Mouse (Mus musculus) heart, adult 8-10 months (tissue): ENCODE measurements at regions not wholly inside any gene's neighbourhood (a gene's known extent, or its start where the extent isn't known, plus 50 kb on each side); places are given as distances from the start of the nearest gene placed in this dataset.

Experiments
- DNase-seq: peaks from one replicate; pipeline ENCODE4 v3.0.0; 2022; ENCODE audit warnings: low spot score

DNA sequence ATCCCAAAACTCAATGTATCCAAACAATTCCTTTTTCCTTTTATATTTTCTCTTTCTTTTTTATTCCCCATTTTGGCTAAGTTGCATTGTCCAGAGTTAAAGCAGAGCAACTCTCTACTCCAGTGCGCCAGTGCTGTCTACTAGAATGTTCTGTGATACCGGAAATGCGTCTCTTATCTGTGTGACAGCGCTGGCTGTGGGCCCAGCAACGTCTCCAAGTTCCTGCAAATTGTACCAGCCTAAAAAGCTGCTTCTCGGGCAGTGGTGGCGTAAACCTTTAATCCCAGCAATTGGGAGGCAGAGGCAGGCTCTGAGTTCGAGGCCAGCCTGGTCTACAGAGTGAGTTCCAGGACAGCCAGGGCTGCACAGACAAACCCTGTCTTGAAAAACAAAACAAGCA, 59.4 kb downstream of the Cox18 start:
- peak; percentile 27 for DNase-seq

DNA sequence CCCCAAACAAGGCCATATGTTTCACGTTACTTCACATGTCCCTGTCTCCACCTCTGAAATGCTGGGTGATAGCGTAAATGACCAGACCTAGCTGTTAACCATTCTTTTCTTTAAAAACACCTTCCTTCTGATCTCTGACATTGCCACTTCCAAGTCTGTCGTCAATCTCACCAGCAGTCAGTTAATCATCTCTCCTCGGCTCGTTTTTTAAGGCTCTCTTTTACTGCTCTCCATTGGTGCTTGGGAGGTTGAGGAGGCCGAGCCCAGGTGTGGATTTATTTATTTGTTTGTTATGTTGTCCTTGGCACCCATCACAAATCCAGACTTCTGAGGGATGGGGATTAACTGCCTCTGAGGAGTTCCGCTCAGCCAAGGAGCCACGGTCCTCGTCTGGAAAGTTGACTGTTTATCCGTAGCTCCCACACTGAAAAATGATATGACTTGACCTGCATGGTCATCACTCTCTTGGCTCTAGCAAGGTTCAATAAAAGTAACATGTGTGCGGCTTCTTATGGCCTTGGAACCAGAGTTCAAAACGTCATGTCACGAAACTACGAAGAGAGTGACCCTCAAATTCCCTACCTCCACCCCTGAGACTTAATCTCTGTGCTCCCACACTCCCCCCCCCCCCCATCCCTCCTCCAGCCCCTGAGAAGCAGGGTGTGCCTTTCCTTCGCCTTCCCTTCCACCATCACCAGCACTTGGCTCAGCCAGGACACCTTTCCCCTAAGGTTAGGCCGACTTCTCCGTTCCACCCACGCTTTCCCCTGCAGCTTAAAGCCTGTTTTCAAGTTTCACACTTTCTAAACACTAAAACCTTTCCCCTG, 60.6 kb downstream of the Cox18 start:
- DNase-seq, result no peak

DNA sequence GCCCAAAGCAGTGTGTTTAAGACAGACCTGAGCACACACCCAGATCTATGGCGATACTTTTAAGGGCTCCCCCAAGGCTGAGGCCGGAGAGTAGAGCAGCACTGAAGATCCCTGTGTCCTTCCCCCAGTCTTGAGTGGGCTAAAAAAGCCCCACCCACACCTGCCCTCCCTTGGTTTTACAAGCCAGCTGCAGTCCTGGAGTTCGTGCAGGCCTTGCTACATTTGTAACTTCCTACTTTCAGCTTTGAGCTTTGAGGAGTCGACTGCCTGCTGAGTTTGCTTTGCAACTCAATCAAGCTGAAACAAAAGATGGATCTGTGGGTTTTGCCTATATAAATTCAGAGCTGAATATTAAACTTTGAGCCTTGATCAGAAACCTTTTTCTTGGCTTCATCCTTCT, 63.5 kb downstream of the Cox18 start:
- DNase-seq, result no peak

DNA sequence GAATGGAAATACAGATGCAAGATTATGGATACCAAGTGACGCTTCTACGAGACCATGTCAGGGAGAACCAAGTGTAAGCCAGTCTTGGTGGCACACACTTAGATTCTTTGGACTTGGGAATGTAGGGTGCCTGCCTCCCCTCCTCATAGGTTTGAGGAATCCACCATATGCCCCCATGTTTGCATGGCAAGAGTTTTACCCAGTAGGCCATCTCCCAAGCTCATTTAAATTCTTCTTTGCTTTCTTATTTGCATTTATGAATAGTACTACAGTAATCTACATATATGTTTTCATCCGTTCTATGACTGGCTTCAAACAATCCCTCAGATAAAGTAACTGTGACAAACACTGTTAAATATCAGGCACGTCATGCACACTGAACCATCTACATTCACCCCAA, 67.3 kb downstream of the Cox18 start:
- DNase-seq, result no peak

DNA sequence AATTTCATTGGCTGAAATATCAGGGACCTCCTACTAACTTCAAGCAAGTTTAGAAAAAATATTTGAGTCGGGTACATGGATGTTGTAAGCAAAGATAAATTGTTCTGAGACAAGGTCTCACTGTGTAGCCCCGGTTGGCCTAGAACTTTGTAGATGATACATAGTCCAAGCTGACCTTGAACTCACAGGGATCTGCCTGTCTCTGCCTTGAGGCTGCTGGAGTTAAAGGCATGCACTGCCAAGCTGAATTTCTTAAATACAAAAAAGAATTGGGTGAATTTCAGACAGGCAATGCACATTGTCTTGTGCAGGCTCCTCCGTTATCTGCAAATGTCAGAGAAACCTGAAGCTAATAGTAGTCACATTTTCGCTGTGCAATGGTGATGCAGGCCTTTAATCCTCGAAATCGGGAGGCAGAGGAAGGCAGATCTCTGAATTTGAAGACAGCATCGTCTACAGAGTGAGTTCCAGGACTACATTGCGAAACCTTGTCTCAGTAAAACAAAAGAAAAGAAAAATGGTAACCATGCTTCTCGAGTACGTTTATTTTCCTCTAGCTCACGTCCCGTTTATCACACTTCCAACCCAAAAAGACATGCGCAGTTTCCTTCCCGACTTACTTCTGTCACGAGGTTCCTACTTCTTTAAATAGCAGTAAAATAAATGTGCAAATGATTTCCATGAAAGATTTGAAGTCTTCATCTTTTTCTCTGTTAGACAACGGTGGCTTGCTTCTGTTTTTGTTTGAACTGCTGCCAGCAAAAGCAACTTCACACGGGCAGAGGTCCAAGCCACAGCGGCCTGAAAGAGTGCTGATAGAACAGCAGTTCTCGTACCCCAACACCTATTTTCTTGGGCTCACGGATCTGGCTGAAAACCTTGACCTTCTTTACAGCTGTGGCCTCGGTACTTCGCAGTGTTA, 73.9 kb downstream of the Cox18 start:
- DNase-seq, result no peak

DNA sequence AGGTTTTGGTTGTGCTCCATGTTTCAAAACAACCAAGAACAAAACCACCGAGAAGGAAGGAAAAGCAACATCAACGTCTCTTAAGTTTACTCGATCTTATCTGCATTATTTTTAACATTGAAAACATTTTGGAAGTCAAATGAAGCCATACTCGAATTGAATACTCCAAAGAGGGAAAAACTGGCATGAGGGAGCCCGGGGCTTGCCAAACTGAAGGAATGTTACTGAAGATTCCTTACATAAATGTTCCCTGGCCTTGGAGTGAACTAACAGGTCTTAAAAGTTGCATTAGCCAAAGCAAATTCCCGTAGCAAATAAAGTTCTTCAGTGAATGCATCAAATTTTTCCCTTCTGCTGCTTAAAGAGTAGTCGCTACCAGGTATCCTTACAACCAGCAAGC, 87.8 kb downstream of the Cox18 start:
- no peak for DNase-seq

DNA sequence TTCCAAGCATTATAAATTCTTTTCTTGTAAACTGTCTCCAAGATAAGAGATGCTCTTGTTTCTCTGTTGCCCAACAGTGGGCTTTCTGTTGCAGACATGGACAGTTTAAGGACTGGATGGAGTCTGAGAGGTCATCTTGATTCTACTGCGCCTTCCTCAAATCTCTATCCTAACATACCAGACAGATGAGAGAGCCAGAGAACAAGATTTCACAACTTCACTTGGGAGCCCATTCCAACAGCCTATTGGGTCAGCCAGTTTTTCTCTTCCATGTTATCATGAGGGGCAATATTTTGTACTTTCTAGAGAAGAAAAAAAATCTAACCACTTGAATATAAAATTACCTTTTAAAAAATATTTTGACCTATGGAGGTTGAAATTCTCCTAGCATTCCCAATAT, 116.8 kb downstream of the Cox18 start:
- peak; percentile 36 for DNase-seq

DNA sequence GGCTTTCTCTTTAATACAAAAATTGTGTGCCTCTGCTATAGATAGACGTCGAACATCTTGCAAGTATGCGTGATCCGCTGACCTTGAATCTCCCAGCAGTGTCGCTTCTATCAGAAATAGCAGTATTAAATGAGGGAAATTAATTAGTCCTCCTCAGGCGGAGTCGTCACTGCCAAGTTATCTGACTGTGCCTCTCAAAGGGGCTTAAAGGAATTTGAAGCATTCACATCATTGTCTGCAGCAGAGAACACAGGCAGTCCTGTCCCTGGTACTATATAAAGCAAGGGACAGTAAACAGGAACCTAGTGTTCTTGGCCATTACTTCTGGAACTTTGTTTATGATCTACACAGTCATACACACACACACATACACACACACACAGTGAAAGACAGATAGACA, 119.1 kb downstream of the Cox18 start:
- DNase-seq, result no peak

DNA sequence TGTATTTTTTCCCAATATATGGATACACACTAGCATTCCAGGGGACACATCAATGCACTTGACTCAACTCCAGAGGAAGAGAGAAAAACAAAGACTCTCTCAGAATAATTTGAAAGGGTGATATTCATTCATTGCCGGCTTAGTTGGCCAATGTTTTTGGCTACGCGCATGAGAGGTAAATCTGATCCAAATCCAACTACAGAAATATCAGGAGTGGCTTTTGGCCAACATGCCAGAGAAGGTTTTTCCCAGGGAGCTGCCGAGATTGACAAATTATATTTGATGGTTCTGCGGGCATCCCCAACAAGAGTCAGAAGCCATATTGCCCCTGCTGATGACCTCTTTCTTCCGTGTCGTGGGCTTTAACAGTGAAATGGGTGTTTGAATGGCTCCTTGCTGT, 135.3 kb downstream of the Cox18 start:
- no peak for DNase-seq

DNA sequence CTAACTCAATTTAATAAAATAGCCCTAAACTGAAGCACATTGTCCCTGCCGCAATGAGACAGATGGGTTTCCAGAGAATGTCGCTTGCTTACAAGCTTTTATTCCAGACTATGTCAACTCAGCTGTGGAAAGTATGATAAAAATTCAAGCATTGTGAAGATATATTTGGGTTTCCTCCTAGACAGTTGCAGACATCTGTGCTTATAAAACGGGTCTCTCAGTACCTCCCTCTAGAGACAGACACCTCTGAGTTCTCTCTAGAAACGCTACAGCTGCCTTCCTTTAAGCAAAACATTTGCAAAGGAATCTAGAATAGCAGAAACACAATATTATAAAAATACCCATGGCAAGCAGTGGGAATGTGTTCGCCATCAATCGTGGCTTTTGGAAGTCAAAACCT, 137.3 kb downstream of the Cox18 start:
- DNase-seq, result peak; percentile 27

DNA sequence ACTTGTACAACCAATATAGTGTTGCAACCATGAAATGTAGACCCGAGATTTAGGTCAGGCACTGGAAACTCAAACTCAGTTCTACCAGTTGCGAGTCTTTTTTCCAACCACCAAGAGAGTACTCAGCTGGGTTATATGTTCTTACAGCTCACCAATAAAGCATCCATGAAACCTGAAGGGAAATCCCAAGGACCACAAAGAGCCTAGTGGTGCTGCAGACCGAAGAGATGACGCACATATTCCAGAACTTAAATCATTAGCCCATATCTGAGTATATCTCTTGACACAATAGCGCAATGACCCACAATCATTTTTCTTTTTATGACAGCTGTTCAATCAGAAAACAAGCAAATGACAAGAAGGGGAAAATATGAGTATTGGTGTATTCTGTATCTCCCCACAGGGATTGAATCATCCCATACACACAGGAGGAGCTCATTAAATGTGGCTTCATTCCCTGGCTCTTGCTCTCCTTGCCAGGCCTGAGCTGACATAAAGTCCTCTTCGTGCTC, 146.7 kb downstream of the Cox18 start:
- DNase-seq, result no peak

DNA sequence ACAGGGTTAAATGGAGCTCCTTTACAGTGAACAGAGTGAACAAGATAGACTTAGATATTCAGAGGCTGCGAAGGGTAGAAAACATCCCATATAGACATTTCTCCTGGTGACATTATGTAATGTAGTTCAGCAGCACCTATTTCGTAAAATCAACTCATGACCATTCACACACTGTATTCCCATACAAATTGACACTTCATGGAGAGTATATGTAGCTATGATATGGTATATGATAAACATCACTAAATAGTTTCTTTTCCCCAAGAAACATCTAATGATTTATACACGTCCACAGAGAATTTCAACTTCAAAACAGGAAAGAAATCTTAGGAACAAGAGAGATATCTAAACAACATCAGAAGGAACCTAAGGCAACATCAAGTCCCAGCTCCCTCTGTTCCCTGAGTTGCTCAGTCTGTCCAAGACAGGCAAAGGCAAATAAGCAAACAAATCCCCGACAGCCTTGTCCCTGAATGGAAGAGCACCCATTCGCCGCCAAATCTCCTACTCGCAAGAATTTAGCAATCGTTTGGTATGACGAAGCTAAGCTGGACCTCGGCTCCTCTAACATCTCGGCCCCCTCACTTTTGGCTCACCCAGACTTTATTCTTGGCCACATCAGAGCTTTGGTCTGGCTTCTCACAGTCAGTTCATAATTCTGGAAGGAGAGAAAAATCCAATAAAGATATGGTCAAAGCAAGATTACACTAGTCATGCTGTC, 148.0 kb downstream of the Cox18 start:
- peak; percentile 62 for DNase-seq

DNA sequence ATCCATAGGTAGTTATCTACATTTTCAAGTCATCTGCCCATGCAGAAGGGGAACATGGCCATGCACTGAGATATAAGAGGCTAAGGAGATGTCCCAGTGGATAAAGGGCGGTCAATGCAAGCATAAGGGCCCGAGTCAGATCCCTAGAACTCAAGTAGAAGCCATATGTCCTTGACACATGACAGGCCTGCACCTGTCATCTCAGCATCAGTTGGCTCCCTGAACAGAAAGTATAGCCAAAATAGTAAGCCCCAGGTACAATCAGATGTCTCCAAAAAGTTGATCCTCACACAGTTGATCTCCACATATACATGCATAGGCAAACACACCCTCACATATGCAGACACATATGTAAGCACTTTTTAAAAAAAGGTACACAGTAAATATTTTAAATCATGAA, 152.0 kb downstream of the Cox18 start:
- DNase-seq, result no peak

DNA sequence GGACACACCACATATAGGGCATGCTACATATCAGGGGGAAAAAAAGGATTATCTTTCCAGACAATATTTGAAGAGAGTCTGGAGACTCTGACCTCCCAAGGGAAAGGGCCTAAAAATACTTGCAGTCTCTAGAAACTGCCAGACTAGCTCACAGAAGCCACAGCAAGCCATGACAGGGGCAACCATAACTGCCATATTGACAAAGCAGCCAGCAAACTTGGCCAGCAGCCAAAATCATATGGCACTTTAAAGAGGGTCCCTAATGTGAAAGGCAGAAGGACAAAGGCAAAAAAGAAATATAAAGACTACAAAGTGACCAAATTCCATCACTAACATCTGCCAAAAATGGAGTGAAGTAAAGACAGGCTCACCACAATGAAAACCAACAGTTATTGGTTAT, 155.2 kb downstream of the Cox18 start:
- DNase-seq, result no peak

DNA sequence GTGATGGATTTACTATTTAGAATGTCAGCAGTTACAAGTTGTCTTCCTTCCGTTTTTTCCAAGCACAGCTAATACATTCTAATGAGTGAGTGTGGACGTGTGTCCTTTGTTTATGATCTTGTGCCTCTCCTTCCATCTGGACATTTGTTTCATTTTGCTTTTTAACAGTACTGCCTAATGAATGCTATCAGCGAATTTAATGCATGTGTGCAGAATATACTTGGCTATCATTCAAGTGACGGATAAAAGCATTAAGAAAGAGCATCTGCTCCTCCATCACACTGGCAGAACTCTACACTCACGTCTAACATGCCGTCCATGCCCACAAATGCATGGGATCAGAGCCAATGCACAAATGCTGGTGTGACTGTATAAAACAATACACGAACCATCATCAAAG, 156.0 kb downstream of the Cox18 start:
- no peak for DNase-seq

DNA sequence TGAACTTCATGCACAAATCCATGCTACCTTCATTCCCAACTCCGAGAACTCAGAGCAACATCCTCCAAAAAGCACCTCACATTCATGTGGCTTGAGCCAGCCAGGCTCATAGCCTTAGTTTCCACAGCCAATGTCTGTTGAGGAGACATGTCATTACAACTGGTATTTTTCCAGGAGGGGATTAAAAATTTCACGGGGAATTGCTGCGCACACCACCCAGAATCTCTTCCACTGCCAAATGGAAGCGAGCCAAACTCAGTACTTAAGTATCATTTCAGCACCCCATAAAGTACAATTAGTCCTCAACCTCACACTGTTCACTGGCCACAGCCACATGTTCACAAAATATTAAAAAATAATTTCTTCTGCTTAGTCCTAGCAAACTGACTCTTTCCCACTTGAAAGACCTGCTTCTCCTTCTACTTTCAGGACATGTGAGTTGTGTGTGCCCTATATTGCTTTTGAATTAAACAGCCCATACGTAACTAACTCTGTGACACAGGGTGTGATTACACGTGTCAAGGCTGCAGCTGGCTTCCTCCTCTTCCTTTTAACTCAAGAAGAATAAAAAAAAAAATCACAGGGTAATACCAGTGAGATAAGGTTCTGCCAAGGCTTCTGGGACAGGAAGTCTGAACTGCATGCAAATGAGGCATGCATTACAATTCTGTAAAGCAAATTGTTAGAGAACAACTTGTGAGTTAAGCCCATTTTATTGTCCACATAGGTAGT, 157.8 kb downstream of the Cox18 start:
- peak; percentile 27 for DNase-seq

DNA sequence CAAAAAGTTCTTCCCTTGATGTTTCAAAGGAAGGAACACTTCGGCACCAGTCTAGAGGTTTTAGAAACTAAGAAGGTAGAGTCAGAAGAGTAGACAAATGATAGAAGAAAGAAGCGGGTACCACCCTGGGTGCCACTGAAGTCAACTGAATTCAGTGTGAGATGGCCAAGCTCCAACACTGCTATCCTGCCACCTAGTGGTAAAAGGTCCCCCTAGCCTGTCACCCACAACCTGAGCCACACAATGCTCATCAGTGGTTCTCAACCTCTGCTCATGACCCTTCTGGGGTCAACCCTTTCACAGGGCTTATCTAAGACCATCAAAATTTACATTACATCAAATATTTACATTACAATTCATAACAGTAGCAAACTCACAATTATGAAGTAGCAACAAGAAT, 168.1 kb downstream of the Cox18 start:
- DNase-seq, result no peak

DNA sequence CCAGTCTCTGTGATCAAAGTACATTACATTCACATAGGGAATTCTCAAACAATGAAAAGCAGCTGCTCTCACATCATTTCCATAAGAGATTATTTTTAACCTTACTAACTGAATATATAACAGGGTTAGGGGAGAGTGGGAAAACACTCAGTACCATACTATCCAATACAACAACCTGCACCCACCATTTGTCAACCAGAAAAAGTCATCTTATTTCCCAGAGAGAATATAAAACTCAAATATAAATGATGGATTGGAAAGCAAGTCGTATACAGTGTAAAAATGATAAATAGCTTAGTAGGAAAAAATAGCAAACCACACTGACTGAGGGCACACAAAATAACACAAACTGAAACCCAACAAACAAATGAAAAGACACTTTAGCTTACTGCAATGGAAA, 169.4 kb upstream of the Adamts3 start:
- DNase-seq, result no peak

DNA sequence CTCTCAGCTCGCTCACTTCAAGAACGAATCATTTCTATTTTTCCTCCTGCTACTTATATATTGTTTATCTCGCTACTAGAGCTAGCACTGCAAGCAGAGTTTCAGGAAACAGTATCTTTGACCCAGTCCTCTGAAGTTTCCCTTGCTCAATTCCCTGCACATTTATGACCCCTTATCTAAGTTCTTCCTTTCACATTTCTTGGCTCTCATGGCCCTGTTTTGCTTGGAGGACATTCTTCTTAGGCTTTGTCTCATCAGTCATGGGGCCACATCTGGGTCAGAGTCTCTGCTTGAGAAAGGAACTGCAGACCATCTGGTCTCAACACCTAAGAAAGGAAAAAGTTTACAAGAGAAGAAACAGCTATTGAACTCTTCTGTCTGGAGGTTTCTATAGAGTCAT, 166.7 kb upstream of the Adamts3 start:
- DNase-seq, result no peak

DNA sequence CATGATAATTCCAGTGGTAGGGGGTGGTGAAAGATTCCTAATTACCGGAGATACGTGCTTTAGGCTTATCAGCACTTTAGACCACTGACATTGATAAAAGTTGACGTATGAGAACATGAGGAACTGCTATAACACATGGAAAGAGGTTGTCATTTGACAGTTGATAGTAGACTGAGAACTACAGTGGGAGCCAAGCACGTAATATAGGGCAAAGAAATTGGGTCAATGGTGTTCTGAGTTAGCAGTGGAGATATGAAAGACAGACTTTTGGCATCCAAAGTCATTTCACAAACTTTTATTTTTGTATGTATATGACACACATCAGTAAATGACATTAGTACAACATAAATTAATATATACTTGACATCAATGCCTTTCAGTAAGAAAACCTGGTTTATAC, 159.6 kb upstream of the Adamts3 start:
- DNase-seq, result no peak

DNA sequence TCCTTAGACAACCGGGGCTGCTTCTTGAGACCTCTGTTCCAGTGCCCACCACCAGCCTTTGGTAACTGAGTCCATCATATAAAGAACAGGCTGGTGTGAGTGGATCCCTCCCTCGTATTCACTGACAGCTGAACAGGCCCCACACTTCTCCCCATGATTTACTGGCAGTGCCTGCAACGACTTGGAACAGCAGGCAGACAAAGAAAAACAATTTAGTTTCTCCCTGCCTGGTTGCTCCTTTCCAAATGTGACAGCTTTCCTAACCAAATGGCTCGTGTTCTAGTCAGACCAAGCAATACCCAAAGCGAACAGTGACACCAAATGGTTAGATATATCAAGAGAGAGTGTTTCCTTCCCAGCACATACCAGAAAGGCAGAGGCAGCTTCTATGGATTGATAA, 150.0 kb upstream of the Adamts3 start:
- DNase-seq, result peak; percentile 44
